Mouse (Mus musculus): Measurements from ENCODE around the gene Olfr922. TPM values are rescaled to one million over a fixed set of nuclear protein-coding genes. Genes with fewer than 3 reads are reported as not detected.

The Olfr922 gene
- polyA plus RNA-seq, 1 experiment from 2014 or later = not detected

Other genes starting within 250 kb of the Olfr922 start
- gene Olfr912, start 234.4 kb upstream of the Olfr922 start, polyA plus RNA-seq (2014; fragmentation: Nextera tagmentation; extraction: Ambion mirVana) = not detected in 2 replicates
- not detected in 2 replicates for gene Olfr913, start 221.9 kb upstream of the Olfr922 start, polyA plus RNA-seq (2014; fragmentation: Nextera tagmentation; extraction: Ambion mirVana)
- gene Olfr914, start 209.5 kb upstream of the Olfr922 start, polyA plus RNA-seq (2014; fragmentation: Nextera tagmentation; extraction: Ambion mirVana) = not detected in 2 replicates
- gene Olfr916, start 154.7 kb upstream of the Olfr922 start, polyA plus RNA-seq (2014; fragmentation: Nextera tagmentation; extraction: Ambion mirVana) = not detected in 2 replicates
- gene Olfr917, start 148.8 kb upstream of the Olfr922 start, polyA plus RNA-seq (2014; fragmentation: Nextera tagmentation; extraction: Ambion mirVana) = not detected in 2 replicates
- gene Olfr918, start 140.0 kb upstream of the Olfr922 start, polyA plus RNA-seq (2014; fragmentation: Nextera tagmentation; extraction: Ambion mirVana) = not detected in 2 replicates
- gene Olfr919, start 110.9 kb upstream of the Olfr922 start, polyA plus RNA-seq (2014; fragmentation: Nextera tagmentation; extraction: Ambion mirVana) = not detected in 2 replicates
- 8.2 and 10.6 TPM in 2 replicates for gene Vwa5a, start 96.3 kb upstream of the Olfr922 start, polyA plus RNA-seq (2014; fragmentation: Nextera tagmentation; extraction: Ambion mirVana)
- gene Olfr920, start 62.3 kb upstream of the Olfr922 start, polyA plus RNA-seq (2014; fragmentation: Nextera tagmentation; extraction: Ambion mirVana) = not detected in 2 replicates
- gene Olfr921, start 41.5 kb upstream of the Olfr922 start, polyA plus RNA-seq (2014; fragmentation: Nextera tagmentation; extraction: Ambion mirVana) = not detected in 2 replicates
- gene Olfr923, start 11.9 kb downstream of the Olfr922 start, polyA plus RNA-seq (2014; fragmentation: Nextera tagmentation; extraction: Ambion mirVana) = not detected in 2 replicates
- gene Olfr924, start 29.8 kb downstream of the Olfr922 start, polyA plus RNA-seq (2014; fragmentation: Nextera tagmentation; extraction: Ambion mirVana) = not detected in 2 replicates
- not detected in 2 replicates for gene Olfr26, start 40.4 kb downstream of the Olfr922 start, polyA plus RNA-seq (2014; fragmentation: Nextera tagmentation; extraction: Ambion mirVana)
- gene Olfr926, start 62.5 kb downstream of the Olfr922 start, polyA plus RNA-seq (2014; fragmentation: Nextera tagmentation; extraction: Ambion mirVana) = not detected in 2 replicates
- gene Olfr930, start 115.2 kb downstream of the Olfr922 start, polyA plus RNA-seq (2014; fragmentation: Nextera tagmentation; extraction: Ambion mirVana) = not detected in 2 replicates
- not detected in 2 replicates for gene Olfr933, start 157.7 kb downstream of the Olfr922 start, polyA plus RNA-seq (2014; fragmentation: Nextera tagmentation; extraction: Ambion mirVana)
- not detected in 2 replicates for gene Olfr934, start 173.7 kb downstream of the Olfr922 start, polyA plus RNA-seq (2014; fragmentation: Nextera tagmentation; extraction: Ambion mirVana)
- gene Olfr935, start 185.1 kb downstream of the Olfr922 start, polyA plus RNA-seq (2014; fragmentation: Nextera tagmentation; extraction: Ambion mirVana) = not detected in 2 replicates
- not detected in 2 replicates for gene Olfr146, start 208.8 kb downstream of the Olfr922 start, polyA plus RNA-seq (2014; fragmentation: Nextera tagmentation; extraction: Ambion mirVana)